Mouse (Mus musculus) liver, adult (tissue): ENCODE measurements around the gene Ttc38.

ENCODE experiments used
- GATA4 ChIP-seq: IDR thresholded peaks from 2 replicates; pipeline ENCODE4 v1.6.1; 2014; ENCODE audit warnings: mild to moderate bottlenecking, low read length; ENCODE audit not compliant: insufficient replicate concordance

Gene Ttc38

DNA sequence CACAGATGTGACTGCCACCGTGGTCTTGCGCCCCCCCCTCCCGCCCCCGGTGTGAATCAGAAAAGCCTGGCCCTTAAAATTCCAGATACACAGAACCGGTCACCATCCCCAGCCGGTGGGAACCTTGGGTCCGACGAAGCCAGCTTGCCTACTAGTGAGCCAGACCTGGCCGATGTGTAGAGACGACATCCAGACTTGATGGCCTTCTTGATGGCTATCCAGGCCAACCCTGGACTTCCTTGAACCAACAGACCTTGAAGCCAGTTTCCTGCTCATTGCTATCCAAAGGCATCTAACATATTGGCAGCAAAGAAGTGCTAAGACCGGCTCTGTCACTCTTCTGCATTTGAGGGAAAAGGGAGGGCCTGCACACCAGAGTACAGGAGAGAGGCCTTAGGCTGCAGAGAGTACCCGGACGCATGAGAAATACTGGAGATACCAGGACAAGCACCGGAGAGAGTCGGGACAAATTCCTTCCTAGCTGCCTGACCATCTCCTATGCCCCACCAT, 26.9 kb downstream of the Ttc38 start:
- TF ChIP-seq GATA4, result no peak

DNA sequence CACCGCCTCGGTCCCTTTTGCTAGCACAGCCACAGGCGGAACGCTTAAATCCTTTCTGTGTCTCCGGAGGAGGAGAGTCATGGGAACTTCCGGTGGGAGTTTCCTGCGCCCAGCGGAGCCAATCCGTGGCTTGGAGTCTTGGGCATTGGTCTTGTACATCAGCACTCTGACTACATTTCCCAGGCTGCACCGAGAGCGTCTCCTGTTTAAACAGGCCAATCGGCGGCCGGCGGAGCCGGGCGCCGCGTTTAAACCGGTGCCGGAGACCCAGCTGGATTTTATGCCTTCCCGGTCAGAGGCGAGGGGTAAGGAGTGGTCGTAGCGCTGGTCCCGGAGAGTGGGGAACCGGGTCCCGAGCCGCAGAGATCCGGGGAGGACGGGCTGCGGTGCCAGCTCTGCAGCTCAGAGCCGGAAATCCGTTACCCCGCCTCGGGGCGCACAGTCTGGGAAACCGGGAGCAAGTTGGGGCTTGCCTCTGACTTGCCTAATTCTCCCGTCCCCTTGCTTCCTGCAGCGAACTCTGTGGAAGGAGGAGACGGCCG, 27.5 kb downstream of the Ttc38 start, which contains the start of gene Gtse1:
Gene Gtse1, plus strand, starts transcription at position 256 of the 542 bp plus-strand sequence.
- TF ChIP-seq GATA4, result no peak

DNA sequence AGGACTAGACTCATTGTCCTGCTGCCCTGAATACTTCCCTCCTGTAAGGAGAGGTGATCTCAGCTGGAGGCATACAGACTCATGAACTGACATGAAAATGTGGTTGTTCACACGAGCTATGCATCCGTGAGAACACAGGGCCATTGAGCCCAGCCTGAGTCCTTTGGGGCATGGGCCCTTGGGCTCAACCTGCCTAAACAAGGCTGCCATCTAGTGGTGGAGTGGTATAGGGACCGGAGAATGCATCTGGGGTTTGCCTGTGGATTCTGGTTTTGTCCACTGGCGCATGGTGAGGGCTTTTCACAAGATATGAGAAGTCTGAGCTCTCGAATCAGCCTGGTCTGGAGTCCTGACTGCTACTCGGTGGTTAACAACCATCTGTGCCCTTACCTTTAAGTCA, 35.6 kb downstream of the Ttc38 start:
- TF ChIP-seq GATA4, result no peak

DNA sequence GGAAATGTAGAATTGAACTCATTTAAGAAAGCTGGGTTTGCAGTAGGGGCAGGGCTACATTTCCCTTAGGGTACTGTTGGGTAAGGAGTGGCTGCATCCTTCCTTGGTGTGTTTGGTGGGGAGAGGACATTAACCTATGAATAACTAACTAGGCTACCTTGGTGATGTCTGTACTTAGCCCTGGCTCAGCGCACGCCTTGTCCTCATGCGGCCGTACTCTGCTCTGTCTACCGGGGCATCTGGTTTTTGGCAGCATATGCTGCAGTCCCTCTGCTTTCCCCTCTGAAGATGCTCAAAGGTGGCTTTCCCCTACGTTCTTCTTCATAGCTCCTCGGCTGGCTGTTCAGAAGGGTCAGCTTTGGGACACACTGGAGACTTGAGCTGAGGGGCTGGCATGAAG, 45.2 kb downstream of the Ttc38 start:
- no peak for TF ChIP-seq GATA4

DNA sequence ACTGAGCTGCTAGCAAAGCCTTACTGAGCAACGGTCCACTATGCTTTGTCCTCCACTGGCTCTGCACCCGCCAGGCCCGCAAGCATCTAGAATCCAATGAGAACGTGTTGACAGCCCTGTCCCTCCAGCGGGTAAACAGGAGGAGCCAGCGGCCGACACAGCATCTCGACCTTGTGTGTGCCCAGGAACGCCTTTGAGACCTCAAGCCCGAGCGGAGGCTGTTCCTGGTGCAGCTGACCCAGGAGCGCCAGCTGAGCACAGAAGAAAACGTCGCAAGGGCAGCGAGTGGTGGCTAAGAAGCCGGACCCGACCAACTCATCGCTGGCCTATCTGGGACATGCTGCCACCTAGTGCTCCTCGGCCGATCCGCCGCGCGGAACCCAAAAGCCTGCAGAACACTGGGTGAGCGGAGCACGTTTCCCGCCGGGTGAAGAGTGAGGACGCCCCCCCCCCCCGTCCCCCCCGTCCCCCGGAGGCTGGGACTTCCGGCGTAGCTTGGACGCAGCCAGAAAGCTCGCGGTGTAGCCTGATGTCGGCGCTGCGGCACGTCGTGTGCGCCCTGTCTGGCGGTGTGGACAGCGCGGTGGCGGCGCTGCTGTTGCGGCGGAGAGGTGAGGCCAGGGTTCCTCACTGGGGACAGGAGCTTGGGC, 46.9 kb downstream of the Ttc38 start, which contains the start of gene Trmu:
Gene Trmu, plus strand, starts transcription at position 465 of the 650 bp plus-strand sequence.
- no peak; the same call in 1 of the 2 replicates for TF ChIP-seq GATA4

DNA sequence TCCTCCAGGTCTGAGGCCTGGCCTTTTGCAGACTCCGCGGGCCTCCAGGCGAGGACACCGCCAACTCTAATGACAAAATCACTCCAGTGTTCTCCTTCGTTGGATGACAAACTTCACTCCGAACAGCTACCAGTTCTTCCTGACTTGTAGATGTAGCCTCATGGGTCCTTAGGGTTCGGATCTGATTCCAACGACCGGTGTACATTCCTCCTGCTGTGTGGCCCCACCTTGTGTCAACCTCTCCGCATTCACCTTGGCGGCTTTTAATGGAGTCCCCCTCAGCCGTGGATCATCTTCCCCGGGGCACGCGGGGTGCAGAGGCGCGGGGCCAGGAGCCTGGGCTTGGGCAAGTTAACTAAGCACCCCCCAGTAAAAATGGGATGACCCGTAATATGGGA, 47.4 kb downstream of the Ttc38 start:
- TF ChIP-seq GATA4, result no peak

DNA sequence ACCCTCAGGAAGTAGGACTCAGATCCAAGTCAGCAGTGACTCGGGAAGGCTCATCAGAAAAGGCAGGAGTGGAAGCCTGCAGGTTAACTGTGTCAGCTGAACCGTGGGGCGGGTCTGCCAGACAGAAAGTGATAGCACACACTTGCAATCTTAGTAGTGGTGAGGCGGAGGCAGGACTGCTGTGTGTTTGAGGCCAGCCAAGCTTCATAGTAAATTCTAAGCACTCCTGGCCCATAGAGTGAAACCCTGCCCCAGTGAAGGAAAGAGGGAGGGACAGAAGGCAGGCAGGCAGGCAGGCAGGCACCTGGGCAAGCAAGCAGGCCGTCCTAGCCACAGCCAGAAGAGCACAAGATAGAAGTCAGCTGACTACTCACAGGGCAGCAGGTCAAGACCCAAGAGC, 53.5 kb downstream of the Ttc38 start:
- no peak for TF ChIP-seq GATA4

DNA sequence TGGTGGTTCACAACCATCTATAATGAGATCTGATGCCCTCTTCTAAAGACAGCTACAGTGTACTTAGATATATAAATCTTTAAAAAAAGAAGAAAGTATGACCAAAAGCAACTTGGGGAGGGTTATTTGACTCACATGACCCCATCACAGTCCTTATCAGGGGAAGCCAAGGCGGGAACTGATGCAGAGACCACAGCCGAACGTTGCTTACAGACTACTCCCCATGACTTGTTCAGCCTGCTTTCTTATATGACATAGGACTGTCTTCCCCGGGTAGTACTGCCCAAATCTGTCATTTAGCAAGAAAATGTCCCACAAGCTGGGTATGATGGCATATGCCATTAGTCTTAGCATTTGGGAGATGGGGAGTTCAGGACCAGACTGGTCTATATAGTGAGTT, 57.1 kb downstream of the Ttc38 start:
- no peak for TF ChIP-seq GATA4

DNA sequence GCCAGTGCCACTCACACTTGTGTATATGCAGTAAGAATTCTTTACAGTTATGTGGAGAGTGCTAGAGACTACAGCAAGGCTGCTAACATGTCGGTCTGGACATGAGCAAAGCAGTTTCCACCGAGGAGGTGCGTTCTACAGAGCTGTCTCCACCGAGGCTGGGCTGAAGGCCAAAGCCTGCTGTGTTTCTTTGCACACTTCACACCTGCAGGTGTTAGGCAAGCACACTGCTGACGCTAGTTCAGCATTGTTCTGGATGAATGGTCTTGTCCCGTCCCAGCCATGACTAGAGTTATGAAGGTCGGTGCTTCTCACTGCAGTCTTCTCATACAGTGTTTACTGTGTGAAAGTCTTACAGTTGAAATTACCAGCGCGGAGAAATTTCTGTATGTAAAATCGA, 59.9 kb downstream of the Ttc38 start:
- no peak for TF ChIP-seq GATA4

DNA sequence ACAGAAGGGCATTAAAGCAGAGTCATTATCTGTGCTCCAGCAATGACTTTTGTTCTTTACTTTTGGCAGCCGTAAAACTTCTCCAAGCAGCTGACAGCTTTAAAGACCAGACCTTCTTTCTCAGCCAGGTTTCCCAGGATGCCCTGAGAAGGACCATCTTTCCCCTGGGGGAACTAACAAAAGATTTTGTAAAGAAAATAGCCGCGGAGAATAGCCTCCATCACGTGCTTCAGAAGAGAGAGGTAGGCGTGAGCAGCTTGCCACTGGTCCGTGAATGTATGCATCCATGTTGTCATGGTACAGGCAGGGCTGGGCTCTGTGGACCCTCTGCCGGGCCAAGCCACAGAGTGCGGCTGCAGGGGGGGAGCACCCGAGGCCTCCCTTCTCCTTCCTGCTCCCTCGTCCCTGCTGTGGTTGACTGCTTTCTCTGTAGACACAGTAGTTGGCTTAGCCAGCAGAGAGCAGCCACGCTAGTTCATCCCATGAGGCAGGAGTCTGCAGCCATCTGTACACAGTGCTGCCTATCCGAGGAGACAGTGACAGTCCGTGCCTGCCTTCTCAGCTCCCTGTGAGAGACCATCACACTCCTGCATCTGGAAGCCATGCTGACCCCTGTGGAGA, 60.5 kb downstream of the Ttc38 start:
- TF ChIP-seq GATA4, result no peak

DNA sequence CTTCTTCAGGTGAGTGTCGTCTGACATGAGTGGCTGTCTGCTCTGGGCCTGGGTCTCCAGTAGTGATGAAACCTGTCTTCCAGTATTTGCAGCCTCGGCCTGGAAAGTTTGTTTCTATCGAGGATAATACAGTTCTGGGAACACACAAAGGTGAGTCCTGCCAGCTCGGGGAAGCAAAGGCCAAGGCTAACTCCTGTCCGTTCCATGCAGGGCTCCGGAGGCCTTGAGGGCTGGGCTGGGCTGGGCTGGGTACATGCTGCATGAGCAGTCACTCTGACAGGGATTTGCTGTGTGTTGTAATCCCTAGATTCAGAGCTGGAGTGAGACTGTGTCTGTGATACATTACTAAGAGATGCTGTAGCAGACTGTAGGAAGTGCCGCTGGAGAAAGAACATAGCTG, 61.8 kb downstream of the Ttc38 start:
- TF ChIP-seq GATA4, result no peak

DNA sequence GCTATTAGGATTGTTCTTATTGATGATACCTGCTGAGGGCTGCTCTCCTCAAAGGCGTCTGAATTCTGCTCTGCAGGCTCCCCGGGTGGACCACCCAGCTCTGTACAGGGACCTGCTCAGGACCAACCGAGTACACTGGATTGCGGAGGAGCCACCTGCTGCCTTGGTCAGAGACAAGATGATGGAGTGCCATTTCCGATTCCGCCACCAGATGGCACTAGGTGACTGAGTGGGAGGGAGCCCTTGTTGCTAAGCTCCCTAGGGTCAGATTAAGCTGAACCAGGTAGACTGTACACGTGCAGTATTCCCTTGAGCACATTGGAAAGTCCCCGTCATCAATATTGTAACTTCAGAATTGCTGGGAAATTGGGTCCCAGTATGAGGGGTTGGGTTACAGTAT, 64.2 kb downstream of the Ttc38 start:
- no peak for TF ChIP-seq GATA4

DNA sequence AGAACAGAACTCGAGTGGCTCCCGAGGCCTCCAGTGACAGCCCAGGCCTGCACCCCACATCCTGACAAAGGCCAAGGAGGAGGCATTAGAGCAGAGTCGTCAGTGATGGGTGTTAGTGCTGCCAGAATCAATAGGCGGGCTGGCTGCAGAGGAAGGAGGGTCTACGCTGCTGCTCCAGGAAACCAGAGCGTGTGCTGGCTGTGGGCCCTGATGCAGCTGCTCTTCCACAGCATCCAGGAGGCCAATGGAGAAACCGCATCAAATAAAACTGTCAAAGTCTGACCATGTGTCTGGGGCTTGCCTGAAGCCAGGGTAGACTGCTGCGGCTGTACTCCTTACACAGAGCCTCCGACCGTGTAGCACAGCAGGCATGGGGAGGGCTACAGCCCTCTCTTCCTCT, 65.0 kb downstream of the Ttc38 start:
- TF ChIP-seq GATA4, result no peak

DNA sequence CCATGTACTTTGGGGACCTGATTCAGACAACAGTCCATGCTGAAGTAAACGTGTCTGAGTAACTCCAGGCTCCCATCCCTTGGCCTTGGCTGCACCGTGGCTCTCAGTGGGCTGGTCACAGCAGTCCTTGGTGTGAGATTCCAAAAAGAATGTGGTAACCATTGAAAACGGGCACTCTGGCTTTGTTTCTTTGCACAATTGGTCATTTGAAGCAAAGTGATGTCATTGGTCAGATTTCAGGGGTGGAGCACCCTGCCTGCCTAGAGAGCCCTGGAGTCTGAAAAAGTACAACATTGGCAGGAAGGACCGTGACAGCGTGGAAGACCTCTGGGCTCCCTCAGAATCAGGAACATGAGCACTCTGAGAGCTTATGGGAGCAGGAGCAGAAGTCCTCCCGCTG, 67.3 kb downstream of the Ttc38 start:
- TF ChIP-seq GATA4, result no peak

DNA sequence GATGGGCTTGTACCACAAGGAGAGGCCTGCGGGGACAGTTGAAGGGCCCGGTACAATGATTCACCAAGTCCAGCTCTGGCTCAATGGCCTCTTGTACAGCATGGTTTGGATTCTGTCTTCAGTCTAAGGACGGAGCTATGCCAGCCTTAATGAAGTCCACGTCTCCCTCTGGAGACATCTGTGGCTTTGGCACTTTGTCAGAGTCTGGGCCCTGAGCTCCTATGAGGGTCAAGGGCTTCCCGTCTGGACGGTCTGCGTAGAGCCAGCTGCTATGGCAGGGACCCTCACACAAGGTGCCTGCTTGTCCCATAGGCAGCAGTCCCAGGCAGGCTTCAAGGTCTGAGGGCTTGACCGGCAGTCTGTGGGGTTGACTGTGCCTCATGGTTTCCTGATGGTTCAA, 68.2 kb downstream of the Ttc38 start:
- TF ChIP-seq GATA4, result no peak

DNA sequence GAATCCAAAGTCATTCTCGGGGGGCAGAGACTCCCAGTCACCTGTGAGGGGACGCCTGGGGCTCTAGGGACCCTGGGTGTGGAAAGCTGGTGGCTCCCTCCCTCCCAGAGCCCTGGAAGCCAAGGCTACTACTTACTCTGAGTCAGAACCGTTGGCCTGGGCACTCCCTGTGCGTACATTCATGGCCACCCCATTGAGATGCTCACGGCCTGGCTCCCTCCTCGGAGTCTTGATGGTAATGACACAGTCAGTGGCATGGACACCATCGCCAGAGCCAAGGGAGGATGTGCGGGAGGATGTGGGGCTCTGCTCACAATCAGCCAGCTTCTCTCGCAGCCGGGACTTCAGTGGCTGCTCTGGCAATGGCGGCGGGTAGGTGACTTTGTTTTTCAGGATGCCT, 68.7 kb downstream of the Ttc38 start:
- TF ChIP-seq GATA4, result no peak

DNA sequence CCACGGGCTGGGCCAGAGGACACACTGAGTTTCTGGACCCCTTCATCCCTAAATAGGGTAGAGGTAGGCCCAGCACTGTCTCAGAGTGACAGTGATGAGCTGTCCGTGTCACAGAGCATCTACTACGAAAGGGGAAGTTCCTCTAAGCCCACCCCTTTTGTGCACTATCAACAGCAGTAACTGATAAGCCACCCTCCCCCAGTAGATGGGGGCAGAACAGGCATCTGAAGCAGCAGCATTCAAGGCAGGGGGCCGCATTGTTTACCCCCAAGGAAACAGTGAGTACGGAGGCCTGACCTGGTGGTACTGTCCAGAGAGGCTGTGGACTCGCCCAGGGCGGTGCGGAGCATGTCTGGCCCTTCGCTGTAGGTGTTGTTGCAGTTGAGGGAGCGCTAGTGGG, 70.4 kb downstream of the Ttc38 start:
- no peak for TF ChIP-seq GATA4

DNA sequence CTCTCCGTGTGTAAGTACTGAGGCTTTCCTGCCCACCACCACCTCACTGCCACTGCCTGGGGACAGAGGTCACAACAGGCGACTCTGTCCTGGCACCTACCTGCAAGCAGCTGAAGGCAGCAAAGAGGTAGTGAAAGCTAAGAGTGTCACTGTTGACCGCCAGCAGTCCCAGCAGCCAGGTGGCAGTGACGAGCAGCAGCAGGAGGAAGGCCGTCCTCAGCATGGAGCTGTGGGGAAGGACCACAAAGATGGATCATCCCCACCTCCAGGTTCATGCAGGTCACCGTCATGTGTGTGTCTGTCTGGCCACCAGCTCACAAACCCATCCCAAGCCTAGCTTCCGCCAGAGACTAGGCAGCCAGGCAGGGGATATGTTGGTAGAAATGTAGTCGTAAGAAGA, 71.7 kb downstream of the Ttc38 start:
- TF ChIP-seq GATA4, result no peak
